Mouse (Mus musculus): ENCODE measurements around the gene Gm20532. TPM values are rescaled to one million over a fixed set of nuclear protein-coding genes. Genes with fewer than 3 reads are reported as not detected.
A peak's percentile ranks its signal among the peaks of the same experiment; 100 is the strongest.

Gm20532 gene
- total RNA-seq, 2 experiments from 2014 or later, result not detected

DNA sequence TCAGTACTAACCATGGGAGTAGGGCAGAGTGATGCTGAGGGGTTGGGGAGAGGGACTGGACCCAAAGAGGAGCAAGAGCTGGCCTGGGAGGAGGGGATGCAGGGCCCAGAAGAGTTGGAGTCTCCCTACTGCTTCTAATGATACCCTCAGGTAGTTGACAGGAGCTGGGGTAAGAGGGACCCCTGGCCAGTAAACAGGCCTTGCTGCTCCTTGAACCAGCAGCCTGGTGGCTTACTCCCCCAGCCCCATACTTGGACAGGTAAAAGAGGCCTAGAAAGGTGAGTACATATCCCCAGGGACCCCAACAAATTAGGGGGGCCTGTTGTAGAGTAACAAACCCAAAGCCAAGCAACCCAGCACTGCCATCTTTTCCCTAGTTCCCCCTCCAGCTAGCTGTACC lies 22.3 kb downstream of the Gm20532 start:
- intact Hi-C loops (cut with DNase I), result no loop called here
- no peak for DNase-seq (ENCODE audit: extremely low spot score in 1 of 2, low spot score in 2 of 2)

DNA sequence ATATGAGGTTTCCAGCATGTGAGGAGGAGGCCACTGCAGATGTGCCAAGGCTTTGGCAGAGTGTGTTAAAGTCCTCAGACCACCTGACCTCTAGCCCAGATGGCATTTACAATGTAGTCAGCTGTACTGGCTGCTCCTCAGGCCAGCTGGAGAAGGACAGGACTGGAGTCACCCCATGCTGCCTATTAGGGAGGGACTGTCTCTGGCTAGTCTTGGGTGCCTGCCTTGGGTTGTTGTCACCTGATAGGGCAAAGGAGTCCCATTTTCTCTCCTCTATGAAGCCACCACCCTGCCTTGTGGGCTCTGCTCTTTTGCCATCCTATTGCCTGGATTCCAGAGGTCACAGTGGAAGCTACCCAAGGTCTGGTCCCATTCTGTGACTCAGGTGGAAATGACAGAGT lies 22.8 kb downstream of the Gm20532 start:
- intact Hi-C loops (cut with DNase I), result no loop called here
- DNase-seq (ENCODE audit: extremely low spot score in 1 of 2, low spot score in 2 of 2), result no peak

- intact Hi-C loops (cut with DNase I), result no loop called here
- no peak for DNase-seq (ENCODE audit: extremely low spot score in 1 of 2, low spot score in 2 of 2)
Observed at GRCm38 (mm10) chr2:26610526-26610925, 24.1 kb downstream of the Gm20532 start.

- DNase-seq (ENCODE audit: extremely low spot score in 1 of 2, low spot score in 2 of 2), result no peak
- intact Hi-C loops (cut with DNase I), result no loop called here
Observed at GRCm38 (mm10) chr2:26611054-26611453, 24.6 kb downstream of the Gm20532 start.

- intact Hi-C loops (cut with DNase I), result no loop called here
- DNase-seq (ENCODE audit: extremely low spot score in 1 of 2, low spot score in 2 of 2), result no peak
Observed at GRCm38 (mm10) chr2:26611896-26612295, 25.5 kb downstream of the Gm20532 start.

GRCm38 (mm10) chr2:26614903-26615302 lies 28.5 kb downstream of the Gm20532 start:
- intact Hi-C loops (cut with DNase I), result no loop called here
- no peak for DNase-seq (ENCODE audit: extremely low spot score in 1 of 2, low spot score in 2 of 2)

DNA sequence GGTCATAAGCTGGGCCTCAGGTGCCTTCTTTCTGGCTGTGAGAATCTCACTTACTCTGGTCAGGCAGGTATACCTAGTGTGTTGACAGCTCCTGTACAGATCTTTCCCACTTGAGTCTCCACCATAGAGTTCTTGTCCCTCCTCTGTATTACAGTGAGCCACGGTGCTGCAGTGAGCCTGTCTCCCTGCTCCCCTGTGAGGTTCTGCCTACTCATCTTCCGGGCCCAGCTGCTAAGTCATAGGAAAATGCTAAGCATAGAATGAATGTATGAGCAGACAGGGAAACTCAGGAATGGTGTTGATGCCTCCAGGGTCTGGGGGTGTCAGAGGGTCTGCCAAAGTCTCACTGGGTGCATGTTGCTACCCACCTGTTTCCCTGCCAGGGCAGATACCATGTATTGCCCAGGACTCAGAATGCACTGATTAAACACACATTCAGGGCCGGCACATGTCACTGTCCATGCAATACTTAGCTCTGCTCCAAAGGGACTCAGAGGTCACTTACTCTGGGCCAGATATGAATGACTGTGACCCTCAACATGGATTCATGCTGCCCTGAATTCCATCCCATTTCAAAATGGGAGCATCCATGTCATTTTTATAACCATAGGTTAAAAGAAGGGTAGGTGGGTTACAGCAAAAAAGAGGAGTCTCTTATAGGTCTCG lies 29.2 kb downstream of the Gm20532 start:
- intact Hi-C loops (cut with DNase I), result no loop called here
- DNase-seq (ENCODE audit: extremely low spot score in 1 of 2, low spot score in 2 of 2), result no peak

- DNase-seq (ENCODE audit: extremely low spot score in 1 of 2, low spot score in 2 of 2), result no peak
- intact Hi-C loops (cut with DNase I), result no loop called here
Observed at GRCm38 (mm10) chr2:26617331-26617730, 30.9 kb downstream of the Gm20532 start.

GRCm38 (mm10) chr2:26617928-26618327 lies 31.5 kb downstream of the Gm20532 start:
- intact Hi-C loops (cut with DNase I), result no loop called here
- no peak for DNase-seq (ENCODE audit: extremely low spot score in 1 of 2, low spot score in 2 of 2)

DNA sequence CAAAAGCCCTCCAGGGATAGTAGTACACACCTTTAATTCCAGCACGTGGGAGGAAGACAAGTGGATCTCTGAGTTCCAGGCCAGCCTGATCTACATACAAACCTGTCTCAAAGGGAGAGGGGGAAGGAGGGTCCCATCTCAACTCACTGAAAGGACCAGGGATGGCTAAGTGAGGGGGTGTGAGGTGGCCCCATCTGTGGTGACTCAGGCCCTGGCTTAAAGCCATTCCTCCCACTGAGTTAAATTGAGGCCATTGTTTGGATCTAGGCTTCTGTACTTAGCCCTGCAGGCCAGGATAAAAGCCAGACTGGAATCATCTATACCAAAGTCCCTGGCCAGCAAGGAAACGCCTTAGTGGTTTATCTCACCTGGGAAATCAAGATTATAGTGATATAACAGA lies 34.8 kb downstream of the Gm20532 start:
- intact Hi-C loops (cut with DNase I), result no loop called here

GRCm38 (mm10) chr2:26622984-26623383 lies 36.5 kb downstream of the Gm20532 start:
- intact Hi-C loops (cut with DNase I), result no loop called here

More for the DNA sequence above, 34.8 kb downstream of the Gm20532 start:
- no peak for DNase-seq (ENCODE audit: extremely low spot score in 1 of 2, low spot score in 2 of 2)

DNA sequence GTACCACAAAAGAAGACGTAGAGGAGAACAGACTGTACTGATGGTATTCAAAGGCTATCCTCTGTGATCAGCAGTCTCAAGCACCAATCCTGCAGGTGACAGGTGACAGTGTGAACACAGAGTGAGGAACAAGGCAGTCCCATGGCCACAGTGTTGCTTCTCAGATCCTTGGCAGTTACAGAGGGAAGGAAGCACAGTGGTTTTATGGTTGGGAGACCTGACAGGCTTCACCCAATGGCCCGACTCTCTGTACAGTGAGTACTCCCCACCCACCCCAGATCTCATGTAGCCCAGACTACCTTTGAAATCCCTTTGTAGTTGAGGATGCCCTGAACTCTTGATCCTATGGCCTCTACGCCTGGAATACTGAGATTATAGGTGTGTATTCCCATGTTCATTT lies 39.0 kb downstream of the Gm20532 start:
- intact Hi-C loops (cut with DNase I), result no loop called here
- DNase-seq (ENCODE audit: extremely low spot score in 1 of 2, low spot score in 2 of 2), result no peak

More at GRCm38 (mm10) chr2:26622984-26623383, 36.5 kb downstream of the Gm20532 start:
- DNase-seq (ENCODE audit: extremely low spot score in 1 of 2, low spot score in 2 of 2), result no peak

- DNase-seq (ENCODE audit: extremely low spot score in 1 of 2, low spot score in 2 of 2), result no peak
- intact Hi-C loops (cut with DNase I), result no loop called here
Observed at GRCm38 (mm10) chr2:26626081-26626480, 39.6 kb downstream of the Gm20532 start.

DNA sequence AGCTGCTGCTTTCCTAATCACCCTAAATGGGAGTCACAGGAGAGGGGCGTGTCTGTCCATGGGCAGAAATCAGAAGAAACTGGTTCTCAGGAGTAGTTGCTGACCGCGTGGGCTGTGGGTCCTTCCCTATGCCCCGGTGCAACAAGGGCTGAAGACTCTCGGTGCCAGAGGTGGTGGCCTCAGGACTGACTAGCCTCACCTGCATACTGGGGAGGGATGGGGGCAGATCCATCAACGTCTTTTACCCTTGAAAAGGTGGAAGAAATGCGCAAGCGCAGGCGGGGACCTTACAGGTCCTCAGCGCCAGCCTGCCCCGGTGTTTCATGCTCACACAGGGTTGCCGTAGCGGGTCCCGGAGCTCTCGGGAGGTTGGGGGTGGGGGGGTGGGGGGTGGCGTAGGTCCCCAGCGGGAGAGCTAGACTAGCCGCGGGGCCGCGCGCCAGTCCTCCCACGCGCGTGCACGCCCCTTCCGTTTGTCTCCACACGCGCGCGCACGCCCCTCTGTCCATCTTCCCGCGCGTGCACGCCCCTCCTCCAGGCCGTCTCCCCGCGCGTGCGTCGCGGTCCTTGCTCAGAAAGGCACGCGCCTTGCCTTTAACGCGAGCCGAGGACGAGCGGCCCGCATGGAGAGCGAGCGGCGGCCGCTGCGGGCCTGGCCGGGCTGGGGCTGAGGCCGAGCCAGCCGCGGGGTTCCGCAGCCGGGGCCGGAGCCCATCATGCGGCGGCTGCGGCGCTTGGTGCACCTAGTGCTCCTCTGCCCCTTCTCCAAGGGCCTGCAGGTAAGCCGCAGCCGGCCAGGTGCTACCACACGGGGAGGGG lies 41.7 kb downstream of the Gm20532 start, which contains the start of gene Fam69b:
Gene Fam69b (plus strand): TSS at position 537 of the 819 bp plus-strand sequence.
- peak; percentile 85 to 93 for DNase-seq (ENCODE audit: extremely low spot score in 1 of 2, low spot score in 2 of 2)
- intact Hi-C loops (cut with DNase I), result no loop called here

- no peak for DNase-seq (ENCODE audit: extremely low spot score in 1 of 2, low spot score in 2 of 2)
- intact Hi-C loops (cut with DNase I), result no loop called here
Observed at GRCm38 (mm10) chr2:26628792-26629437, 42.5 kb downstream of the Gm20532 start.

DNA sequence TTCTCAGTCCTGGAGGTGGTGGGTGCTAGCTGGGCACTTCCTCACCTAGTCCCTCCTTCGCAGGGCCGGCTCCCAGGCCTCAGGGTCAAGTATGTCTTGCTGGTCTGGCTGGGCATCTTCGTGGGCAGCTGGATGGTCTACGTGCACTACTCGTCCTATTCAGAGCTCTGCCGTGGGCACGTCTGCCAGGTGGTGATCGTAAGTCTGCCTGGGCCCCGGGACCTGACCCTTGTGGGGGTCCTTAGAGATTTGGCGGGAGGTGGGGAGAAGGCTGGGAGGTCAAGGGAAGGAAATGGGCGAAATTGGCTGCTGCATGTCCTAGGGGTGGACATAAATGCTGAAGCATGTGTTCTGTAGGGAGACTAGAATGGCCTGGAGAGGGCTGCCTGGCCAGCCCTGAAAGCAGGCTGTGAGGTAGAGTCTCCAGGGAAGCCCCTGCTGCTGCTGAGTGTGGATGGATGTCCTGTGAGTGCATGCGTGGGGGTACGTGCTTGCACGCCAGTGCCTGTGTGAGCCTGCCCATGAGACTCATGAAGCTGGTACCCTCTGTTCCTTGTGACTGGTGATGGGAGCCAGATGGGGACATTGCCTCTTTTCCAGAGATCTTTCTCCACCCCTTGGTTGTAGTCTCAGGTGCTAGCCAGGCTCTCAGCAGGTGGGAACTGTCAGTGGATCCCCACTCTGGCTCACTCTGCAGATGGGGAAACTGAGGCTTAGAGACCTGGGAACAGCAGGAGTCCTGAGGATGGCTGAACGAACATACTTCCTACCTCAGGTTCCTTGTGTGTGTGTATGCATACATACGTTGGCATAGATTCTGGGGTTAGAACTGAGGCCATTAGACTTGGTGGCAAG lies 46.3 kb downstream of the Gm20532 start:
- intact Hi-C loops (cut with DNase I), result no loop called here

DNA sequence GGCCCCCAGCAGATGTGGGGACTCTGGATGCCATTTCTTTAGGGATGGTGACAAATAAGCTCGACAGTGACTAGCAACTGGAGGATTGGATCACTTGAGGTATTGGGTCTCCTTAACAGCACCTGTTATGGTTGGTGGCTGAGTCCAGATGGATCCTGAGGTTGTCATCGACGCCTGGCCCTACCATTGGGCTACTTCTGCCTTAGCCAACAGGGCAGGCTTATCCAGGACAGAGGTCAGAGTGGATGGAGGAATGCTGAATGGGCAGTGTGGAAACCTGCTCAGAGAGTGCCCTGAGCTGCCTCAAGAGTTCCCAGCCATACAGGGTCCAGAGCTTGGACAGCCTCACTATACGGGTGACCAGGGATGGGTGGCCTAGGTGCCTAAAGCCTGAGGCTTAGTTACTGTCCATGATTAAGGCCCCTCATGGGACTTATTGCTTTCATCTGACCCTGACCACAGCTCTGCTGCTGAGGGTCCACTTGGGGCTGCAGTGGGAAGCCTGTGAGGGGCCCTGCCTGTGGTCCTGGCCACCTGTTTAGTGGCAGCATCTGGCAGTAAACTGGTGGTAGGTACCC lies 47.6 kb downstream of the Gm20532 start:
- intact Hi-C loops (cut with DNase I), result no loop called here
- DNase-seq (ENCODE audit: extremely low spot score in 1 of 2, low spot score in 2 of 2), result peak in 1 of 2 experiments; percentile 11

More for the DNA sequence above, 46.3 kb downstream of the Gm20532 start:
- DNase-seq (ENCODE audit: extremely low spot score in 1 of 2, low spot score in 2 of 2), result no peak
